Mouse (Mus musculus): ENCODE measurements around the gene Kdm3a. TPM values are rescaled to one million over a fixed set of nuclear protein-coding genes. Genes with fewer than 3 reads are reported as not detected.

Kdm3a gene
- 10 to 100 TPM; 65.1 to 68.0 TPM for polyA plus RNA-seq (2017; shearing (Covaris generic))

GRCm38 (mm10) chr6:71632829-71633662 lies at the start of gene Kdm3a:
Gene Kdm3a, minus strand, starts transcription at chr6:71632990.

GRCm38 (mm10) chr6:71543686-71544499 lies 88.9 kb downstream of the Kdm3a start, which contains the start of gene Chmp3:
Gene Chmp3, plus strand, starts transcription at chr6:71543797.

Other genes starting within 250 kb of the Kdm3a start
- 10 to 100 TPM; 32.1 to 38.0 TPM for gene Rmnd5a, start 192.4 kb downstream of the Kdm3a start, polyA plus RNA-seq (2017; shearing (Covaris generic))
- gene Rnf103, start 139.1 kb downstream of the Kdm3a start, polyA plus RNA-seq (2017; shearing (Covaris generic)) = 10 to 100 TPM; 21.8 to 27.9 TPM
- gene Chmp3, start 89.2 kb downstream of the Kdm3a start, polyA plus RNA-seq (2017; shearing (Covaris generic)) = 10 to 100 TPM; 67.2 to 72.9 TPM
- gene Reep1, start 74.6 kb upstream of the Kdm3a start, polyA plus RNA-seq (2017; shearing (Covaris generic)) = under 1 TPM in 1 of 2 experiments, not detected in 1; 0.54 TPM
- 10 to 100 TPM; 39.9 to 44.5 TPM for gene Mrpl35, start 194.0 kb upstream of the Kdm3a start, polyA plus RNA-seq (2017; shearing (Covaris generic))
- gene Immt, start 198.3 kb upstream of the Kdm3a start, polyA plus RNA-seq (2017; shearing (Covaris generic)) = 100 to 1,000 TPM in 1 of 2 experiments, 10 to 100 TPM in 1; 98.6 to 124 TPM